Mouse (Mus musculus): ENCODE data around the gene Fbxl14.
A peak's percentile ranks its signal among the peaks of the same experiment; 100 is the strongest.

The Fbxl14 gene

DNA sequence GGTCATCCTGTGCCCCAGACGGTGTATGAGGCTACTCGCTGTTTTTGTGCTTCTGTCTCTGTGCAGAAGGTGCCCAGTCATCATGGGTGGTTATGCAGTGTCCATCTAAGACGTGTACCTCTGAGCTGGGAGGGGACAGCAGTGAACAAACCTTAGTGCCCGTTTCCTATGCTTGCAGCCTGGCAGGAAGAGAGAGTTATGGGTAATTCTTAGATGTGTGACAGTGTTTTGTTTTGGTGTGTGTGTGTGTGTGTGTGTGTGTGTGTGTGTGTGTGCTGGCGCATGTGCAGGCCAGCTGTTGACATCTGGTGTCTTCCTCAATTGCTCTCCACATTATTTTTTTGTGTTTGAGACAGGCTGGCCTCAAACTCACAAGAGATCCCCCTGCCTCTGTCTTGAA, 20.6 kb downstream of the Fbxl14 start:
- DNase-seq, result no peak

DNA sequence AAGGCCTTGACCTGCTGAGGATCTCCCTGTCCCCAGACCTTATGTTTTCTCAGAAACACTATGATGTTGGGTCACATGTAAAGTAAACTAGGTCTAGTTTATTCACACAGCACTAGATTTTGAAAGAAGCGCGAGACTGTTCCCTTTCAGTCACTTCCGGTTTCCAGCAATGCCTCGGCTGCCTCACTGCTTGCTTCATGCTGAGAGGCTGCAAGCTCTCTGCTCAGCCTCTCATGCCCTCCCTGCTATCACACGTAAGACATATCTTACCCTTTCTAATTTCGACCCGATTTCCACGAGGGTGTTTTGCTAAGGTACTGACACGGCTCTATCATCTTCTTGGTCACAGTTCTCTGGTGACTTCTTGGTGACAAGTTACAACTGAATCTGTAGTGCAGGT, 22.6 kb downstream of the Fbxl14 start:
- peak; percentile 37 to 39 for DNase-seq

DNA sequence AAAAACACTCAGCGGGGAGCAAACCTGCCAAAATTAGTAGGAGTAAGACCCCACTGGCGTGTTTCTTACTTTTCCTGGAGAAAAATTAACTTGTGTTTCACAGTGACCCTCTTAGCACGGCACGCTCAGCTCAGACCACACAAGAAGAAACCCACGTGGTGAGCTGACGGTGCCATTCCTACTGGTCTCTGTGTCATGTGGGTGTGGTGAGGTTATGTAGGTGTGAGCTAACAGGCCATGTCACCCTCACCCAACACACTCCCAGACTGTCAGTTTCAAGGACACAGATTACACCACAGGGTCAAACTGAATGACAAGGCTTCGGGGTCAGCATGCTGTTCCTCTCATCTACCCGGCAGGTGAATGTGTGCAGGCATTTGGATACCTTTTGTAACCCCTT, 25.3 kb downstream of the Fbxl14 start:
- DNase-seq, result no peak

DNA sequence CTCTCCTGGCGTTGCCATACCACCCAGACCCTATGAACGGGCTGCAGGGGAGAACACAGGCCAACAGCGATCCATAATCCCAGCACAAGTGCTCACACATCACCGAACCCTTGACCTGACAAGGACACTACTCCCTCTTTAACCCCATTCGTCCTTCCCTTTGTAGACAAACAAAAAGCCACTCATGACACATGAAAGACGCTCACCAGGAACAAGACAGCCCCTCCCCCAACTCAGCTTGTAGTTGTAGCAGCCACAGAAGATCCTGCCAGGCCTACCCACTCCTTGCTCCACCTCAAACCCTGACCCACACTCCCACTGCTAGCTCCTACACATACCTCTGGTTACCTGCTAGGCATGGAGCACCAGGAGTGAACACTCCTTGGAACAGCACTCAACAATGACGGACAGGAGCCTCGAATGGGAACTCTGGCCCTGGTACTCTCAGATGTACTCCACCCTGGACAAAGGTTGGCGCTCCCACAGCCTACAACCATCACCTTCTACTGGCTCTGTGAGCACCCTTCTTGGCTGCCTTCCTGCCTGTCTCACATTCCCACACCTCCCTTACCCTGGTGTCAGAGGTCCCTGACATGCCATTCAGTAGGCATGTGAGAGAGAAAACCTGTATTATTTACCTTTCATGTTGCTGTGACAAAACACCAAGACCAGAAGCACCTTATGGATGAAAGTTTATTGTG, 26.2 kb downstream of the Fbxl14 start:
- no peak for DNase-seq

DNA sequence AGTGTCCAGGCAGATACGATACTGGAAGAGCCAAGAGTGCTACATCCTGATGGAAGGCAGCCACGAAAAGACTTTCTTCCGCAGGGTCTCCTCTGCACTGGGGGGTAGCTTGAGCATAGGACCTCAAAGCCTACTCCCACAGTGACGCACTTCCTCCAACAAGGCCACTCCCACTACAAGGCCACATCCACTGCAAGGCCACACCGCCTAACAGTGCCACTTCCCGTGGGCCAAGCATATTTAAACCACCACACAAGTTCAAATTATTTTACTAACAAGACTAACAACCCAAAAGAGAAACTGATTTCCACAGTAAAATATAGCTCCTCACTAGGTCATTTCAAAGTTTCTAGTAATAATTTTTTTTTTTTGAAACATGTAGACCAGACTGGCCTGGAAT, 28.8 kb downstream of the Fbxl14 start:
- DNase-seq, result no peak

DNA sequence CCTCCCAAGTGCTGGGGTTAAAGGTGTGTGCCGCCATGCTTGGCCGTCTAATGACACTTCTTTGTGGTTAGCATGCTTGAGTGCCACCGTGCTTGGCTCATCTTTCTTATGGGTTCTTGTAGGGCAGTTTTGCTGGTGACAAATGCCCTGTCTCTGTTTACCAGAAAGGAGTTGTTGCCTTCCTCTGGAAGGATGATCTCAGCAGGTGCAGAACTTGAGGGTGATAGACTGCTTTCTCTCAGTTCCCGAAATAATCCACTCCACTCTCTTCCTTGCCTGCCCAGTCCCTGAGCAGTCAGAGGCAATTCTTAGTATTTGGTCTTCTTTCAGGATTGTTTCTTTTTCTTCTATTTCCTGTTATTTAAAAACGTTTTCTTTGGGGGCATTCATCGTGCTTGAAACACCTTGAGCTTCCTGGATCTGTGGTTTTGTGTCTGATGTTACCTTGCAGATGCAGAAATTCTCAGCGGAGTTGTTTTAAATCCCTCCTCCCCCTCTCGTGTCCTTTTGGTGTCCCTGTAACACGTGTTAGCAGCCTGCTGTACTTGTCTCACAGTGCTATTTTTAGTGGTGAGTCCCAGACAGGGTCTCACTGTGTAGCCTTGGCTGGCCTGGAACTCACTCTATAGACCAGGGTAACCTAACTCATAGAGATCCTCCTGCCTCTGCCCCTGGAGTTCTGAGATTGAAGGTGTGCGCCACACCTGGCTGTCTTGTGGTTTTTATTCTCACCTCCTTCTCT, 29.3 kb downstream of the Fbxl14 start:
- DNase-seq, result peak; percentile 24 to 30

DNA sequence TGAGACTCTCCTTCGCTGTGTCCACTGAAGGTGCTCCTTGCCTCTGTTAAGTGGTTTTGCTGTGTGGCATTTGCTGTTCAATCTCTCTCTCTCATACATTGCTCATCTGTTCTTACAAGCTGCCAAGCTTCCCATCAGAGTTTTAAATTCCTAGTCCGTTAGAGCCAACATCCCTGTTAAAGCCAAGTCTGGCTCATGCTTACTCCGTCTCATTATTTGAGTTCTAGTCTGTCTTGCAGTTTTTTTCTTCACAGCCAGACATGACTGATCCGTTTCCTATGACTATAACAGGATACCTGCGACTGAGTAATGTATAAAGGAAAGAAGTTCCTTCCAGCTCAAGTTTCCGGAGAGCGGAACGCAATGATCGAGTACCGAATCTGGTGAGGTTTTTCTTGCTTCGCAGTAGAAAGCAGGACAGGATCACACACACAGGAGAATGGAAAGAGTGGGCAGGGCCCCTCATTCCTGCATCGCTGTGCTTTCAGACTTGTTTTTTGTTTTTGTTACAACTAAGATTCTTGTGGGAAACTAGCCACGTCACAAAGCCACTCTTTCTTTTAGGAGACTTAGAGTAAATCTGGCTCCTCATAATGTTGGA, 30.1 kb downstream of the Fbxl14 start:
- DNase-seq, result no peak

DNA sequence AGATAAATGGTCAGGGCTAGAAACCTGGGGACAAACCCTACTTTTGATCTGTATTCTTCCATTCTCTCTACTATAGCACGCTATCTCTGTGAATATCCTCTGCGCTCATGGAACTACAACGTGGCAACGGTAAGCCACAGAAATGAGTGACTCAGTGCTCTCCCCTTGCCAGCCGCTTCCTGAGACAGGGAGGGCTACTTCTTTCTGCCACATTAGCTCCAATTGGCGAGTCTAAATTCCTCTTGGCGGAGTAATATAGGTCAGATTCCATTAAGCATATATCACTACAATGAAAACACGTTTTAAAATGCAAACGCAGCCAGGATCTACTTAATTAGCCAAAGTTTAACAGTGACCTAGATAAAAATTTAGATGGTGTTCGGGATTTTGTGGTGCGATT, 33.2 kb downstream of the Fbxl14 start:
- DNase-seq, result no peak

DNA sequence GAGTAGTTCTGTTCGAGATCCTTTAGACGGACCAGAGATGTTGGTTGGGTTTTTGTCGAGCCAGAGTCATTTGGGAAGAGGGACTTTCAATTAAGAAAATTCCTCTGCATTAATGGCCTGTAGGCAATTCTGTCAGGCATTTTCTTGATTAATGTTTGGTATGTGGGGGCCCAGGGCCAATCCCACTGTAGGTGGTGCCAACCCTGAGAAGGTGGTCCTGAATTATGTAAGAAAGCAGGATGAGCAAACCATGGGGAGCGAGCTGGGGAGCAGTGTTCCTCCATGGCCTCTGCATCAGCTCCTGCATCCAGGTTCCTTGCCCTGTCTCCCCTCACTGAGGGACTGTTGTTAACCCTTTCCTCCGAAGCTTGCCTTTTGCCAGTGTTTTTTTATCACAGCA, 34.0 kb downstream of the Fbxl14 start:
- no peak for DNase-seq

DNA sequence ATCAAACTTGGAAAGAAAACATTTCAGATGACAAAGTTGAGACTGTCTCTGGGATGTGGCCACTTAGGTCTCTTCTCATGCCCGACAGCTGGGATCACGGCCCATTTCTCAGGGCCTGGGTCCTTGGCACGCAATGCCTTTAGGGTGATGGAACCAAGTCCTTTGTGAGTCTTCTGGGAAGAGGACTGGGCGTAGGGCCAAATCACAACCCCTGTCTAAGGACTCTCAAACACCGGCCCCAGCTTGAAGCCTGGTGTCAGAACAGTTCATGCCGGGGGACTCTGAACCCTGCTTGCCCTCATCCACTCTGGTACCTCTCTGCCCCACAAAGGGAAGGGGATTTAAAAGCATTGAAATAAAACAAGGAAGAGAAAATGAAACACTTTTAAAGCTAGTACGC, 34.6 kb downstream of the Fbxl14 start:
- no peak for DNase-seq

DNA sequence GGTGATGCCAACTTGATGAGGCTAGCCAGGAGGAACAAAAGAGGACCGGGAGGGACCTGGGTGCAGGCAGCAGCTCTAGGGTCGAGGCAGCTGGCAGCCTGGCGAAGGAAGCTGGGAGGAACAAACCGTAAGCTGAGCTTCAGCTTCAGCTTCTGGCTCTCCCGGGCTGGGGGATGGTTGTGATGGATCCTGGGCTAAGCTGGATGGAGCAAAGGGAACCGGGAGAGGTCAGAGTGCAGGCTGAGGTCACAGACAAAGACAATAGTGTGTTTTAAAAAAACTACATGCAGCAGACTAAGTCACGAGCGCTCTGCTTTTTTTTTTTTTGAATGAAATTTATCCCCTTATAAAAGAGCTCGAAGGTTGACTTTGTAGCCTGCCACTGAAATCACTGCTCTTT, 41.3 kb downstream of the Fbxl14 start:
- DNase-seq, result no peak

DNA sequence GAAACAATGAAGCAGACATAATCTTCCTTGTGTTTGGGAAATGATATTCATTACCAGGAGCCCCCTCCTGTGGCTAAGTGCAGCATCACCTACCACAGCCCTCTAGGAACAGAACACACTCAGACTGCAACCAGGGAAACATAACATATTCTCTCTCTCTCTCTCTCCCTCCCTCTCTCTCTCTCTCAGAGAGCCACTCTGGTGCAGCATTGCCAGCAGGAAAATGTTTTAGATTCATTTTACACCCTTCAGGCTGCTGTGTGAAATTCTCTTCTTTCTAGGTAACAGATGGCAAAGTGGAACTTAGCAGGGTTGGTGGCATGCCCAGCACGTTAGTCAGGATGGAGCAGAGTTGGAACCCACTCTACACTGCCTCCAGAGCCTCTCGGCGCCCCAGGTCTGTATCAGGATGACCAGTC, 42.0 kb downstream of the Fbxl14 start:
- no peak for DNase-seq

DNA sequence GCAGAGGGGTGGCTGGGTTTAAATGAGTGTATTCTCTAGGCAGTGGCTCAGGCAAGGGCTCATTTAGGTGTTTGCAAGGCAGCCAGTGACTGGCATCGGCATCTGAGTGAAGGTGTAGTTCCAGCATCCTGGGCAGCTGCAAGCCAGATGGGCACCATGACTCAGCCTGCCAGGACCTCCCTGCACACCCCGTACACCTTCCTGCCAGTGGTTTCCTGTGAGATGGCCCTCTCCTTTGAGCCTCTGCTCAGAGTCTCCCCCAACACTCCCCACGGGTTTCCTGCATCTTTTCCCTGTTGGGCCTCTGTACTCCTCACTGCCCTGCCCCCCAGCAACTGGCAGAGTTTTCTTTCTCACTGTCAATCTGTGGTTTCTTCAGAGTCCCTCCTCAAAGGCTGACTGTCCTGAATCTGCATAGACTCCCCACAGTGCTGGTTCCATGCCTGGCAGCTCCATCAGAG, 42.5 kb downstream of the Fbxl14 start:
- no peak for DNase-seq

DNA sequence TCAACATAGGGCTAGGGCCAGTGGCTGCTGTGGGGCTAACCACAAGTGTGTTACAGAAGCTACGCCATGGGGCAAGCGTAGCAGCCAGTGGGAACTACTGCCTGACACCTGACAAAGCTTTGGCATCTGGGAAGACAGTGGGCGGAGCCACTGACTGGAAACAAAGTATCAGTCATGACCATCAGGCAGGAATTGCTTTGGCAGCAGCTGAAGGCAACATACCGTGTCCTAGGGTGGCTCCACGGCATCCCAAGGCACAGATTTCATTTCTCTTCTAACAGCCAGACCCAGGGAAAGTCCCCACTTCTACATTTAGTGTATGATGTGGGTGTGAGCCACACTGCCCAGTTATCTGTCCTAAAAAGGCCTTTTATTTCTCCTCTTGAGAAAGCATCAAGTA, 47.0 kb downstream of the Fbxl14 start:
- no peak for DNase-seq

DNA sequence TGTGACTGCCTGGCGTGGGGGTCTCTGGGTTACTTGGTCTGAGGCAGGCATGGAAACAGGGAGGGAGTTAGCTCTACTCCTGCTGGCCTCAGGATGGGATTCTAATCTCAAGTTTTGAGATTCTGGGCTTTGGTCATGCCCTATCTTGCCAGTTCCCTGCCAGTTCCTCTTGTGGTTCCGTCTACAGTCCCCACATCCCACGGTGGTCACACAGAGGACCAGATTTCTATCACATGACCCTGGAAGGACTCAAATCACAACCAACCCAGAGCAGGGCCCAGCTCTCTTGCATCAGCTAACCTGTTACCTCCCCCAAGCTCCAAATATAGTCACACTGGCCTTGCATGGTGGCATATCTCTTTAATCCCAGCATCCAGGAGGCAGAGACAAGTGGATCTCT, 50.2 kb downstream of the Fbxl14 start:
- no peak for DNase-seq

Data from B cell, adult 2 months (primary cell).